Mouse (Mus musculus) activated CD4-positive, CD25-positive, alpha-beta regulatory T cell, adult 4 months (primary cell): ENCODE data around the gene Cpne6. TPM values are rescaled to one million over a fixed set of nuclear protein-coding genes. Genes with fewer than 3 reads are reported as not detected.

Experiments
- ATAC-seq: one replicate; pipeline ENCODE4 v1.8.0; 2017
- polyA plus RNA-seq, 2 experiments: library from polyadenylated mRNA; unstranded; fragments of 100-300 nt; shearing (Covaris generic); gene quantifications; one replicate each; pipeline ENCODE4 v1.2.1; 2017

Cpne6 gene
- polyA plus RNA-seq, 2 experiments from 2014 or later = not detected

GRCm38 (mm10) chr14:55505612-55506011, 4.6 kb upstream of the Cpne6 start:
- no peak for ATAC-seq

- ATAC-seq = no peak
Measured at GRCm38 (mm10) chr14:55507801-55508200, 2.4 kb upstream of the Cpne6 start.

DNA sequence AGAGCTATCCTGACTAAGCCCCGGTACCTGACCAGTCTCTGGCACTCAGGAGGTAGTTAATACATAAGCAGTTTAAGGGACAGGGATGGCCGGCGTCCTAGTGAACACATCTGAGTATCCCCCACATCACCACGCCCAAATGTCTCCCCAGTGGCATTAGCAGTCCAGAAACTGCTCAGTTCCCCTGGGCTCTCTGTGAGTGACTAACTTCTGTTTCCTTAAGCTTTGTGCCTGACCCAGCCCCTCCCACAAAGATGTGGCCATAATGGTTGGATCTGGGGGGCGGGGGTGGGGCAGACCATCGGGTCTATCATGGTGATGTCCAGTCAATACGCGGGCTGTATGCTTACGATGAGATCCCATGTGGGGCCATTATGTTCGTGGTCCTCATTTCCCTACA, 705 bp upstream of the Cpne6 start:
- no peak for ATAC-seq

DNA sequence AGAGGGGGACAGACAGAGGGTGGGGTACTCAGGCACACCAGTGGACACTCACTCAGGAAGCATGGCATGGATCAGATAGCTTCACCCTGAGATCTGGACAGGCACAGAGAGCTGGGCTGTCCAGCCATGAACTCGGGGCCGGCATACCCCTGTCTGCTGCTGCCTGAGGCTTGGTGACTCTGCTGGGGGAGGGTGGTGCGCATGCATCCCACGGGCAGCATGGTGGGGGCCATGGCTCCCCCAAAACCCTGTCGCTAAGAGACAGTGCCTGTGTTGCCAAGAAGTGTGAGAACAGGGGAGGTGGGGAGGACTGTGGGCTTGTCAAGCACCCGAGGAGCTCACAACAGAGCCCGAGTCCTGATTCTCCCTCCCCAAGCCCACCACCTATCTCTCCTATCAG, 792 bp downstream of the Cpne6 start:
- ATAC-seq = no peak

- no peak for ATAC-seq
Measured at GRCm38 (mm10) chr14:55513927-55514326, 3.7 kb downstream of the Cpne6 start.

GRCm38 (mm10) chr14:55515846-55516245, 5.6 kb downstream of the Cpne6 start:
- ATAC-seq = no peak

DNA sequence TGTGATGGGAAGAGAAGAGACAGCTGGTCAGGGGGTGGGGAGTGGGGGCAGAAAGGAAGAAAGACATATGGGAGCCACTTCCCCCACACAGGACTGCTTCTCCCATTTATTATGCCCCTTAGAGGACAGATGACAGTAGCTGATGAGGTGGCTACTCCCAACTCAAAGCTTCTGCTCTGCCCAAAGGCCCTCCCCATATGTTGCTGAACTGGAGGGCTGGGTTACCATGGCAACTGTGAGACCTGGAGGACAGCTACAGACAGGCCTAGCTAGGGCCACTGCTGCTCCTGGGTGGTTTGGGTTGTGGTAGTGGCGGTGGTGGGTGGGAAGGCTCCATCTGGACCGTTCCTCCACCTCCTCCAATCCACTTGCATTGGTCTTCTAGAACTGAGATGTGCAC, 8.7 kb downstream of the Cpne6 start:
- no peak for ATAC-seq

- no peak for ATAC-seq
Measured at GRCm38 (mm10) chr14:55519604-55520003, 9.4 kb downstream of the Cpne6 start.

DNA sequence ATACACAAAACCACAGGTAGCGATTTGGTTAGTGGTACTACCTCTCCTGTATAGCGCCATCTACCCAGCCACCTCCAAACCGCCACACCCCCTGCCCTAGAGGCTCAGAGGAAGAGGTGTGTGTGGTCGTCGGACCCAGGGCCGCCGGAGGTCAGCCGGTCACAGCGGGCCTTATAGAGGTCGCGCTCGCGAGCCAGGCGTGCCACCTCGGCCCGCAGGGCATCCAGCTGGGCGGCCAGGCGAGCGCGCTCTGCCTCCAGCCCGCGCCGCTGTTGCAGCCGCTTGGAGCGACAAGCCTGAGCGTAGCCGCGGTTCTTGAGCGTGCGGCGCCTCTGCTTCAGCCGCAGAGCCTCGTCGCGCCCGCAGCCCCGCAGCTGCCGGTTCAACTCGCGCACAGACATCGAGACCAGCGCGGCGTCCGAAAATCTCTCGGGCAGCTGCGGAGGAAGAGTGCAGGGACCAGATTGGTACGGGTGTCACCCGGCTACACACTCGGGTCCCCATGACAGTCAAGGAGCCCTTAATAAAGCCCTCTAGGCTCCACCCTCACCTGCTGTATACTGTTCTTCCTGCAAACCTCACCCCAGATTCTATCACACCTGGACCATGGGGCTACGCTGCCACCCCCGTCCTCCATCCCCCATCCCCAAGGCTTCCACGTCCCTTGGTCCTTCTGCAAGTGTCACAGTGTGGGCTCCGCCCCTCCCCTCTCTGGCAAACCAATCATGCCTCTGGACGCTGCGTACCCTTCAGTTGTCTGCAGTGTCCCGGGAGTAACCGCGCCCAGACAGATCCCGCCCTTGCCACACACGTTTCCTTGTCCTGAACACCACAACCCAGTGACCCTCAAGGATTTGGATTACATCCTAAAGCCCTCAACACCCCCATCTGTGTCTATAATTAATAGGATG, 10.5 kb downstream of the Cpne6 start:
- ATAC-seq = no peak

GRCm38 (mm10) chr14:55524062-55524461, 13.8 kb downstream of the Cpne6 start:
- no peak for ATAC-seq

DNA sequence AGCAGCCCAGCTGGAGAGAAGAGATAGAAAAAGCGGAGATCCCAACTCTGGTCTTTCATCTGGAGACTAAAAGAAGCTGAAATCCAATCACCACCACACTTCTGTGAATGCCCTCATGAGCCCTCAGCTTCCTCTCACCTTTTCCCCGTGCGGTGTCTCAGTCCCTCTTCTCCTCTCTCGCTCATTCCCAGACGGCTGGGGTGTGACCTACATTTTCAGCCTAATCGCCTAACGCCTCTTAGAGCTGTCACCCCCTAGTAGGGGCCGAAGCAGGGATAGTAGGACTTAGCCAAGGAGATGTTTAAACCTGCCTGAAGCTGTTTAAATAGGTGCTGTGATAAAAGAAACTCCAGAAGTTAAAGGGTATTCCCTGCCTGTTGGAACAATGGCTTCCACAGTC, 14.5 kb downstream of the Cpne6 start, which contains the start of gene Nrl:
TSS of gene Nrl (minus strand) at position 197 of the 400 bp plus-strand sequence.
- no peak for ATAC-seq

DNA sequence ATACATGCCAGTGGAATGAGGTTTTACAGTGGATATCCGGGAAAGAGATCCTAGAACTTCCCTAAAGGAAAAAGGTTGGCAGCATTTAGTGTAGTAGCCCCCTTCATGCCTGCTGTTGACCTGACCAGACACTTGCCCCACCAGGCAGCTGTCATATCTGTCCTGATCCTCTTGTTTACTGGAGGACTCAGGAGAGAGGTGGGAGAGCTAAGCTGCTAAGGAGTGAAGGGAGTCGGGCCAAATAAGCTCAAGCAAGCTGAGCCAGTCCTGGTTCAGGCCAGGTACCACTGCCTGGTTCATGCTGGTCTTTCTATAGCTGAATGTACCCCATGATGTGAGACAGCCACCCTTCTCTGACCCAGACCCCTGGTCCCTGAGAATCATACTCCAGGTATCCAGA, 16.4 kb downstream of the Cpne6 start:
- no peak for ATAC-seq

GRCm38 (mm10) chr14:55527940-55528339, 17.7 kb downstream of the Cpne6 start:
- ATAC-seq = peak; percentile 40

DNA sequence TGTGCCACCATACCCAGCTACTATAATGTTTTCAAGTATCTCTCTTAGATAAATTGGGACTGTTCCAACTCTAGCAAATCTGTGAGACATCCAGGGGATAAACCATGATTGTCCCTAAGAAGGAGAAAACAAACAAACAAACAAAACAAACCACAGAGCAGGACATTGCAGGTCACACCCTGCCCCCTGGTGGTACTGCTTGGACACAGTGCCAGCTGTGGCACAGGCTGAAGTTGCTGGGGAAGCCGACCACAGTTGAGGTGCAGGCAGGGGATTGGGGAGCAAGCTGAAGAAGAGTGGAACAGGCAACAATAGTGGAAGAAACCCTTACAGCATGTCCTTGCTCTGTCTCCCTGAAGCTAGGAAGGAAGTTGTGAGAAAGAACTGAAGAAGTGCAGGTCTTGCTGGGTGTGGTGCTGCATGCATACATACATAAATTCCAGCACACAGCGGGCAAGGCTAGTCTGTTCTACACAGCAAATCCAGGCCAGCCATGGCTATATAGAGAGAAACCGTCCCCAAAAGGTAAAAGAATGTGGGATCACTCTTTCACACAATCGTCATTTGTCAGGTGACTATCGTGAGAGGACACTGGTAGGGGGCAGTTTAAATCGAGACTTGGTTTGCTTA, 26.0 kb downstream of the Cpne6 start:
- ATAC-seq = no peak

GRCm38 (mm10) chr14:55540067-55540786, 30.0 kb downstream of the Cpne6 start, which contains the start of gene Pck2:
Pck2 (plus strand) TSS chr14:55540266.
- ATAC-seq = peak; percentile 76

- ATAC-seq = no peak
Measured at GRCm38 (mm10) chr14:55540787-55541321, 30.6 kb downstream of the Cpne6 start.

DNA sequence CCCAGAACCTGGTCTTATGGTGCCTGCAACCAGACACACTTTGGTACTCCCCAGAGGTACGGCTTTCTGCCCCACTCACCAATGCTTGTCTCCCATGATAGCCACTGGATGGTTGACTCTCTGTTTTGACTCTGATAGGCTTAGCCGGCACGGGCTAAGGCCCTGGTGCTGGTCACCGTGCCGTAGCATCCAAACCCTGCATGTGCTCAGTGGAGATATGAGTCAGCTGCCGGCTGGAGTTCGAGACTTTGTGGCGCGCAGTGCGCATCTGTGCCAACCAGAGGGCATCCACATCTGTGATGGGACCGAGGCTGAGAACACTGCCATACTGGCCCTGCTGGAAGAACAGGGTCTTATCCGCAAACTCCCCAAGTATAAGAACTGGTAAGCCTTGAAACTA, 32.0 kb downstream of the Cpne6 start:
- no peak for ATAC-seq

- no peak for ATAC-seq
Measured at GRCm38 (mm10) chr14:55544334-55544733, 34.1 kb downstream of the Cpne6 start.

GRCm38 (mm10) chr14:55550191-55550590, 39.9 kb downstream of the Cpne6 start:
- ATAC-seq = no peak

- ATAC-seq = no peak
Measured at GRCm38 (mm10) chr14:55551347-55551746, 41.1 kb downstream of the Cpne6 start.

GRCm38 (mm10) chr14:55551794-55552193, 41.5 kb downstream of the Cpne6 start:
- no peak for ATAC-seq

DNA sequence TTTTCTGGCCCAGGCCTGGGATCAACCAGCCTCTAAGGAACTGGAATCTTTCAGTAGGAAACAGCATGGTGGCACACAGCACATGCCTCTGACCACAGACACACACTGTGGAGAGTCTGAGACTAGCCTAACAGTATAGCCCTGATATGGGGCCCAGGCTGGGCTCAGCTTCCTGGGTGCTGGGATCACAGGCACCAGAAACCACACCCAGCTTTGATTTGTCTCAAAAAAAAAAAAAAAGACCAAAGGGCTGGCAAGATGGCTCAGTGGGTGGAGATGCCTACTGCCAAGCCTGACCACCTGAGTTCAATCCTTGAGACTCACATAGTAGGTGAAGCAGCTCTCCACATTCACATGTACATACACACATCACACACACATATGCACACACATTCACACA, 44.4 kb downstream of the Cpne6 start:
- no peak for ATAC-seq

- ATAC-seq = no peak
Measured at GRCm38 (mm10) chr14:55555788-55556187, 45.5 kb downstream of the Cpne6 start.
